Mouse (Mus musculus) forebrain, embryonic 15.5 days (tissue): ENCODE measurements around the gene Csrp2. TPM values are rescaled to one million over a fixed set of nuclear protein-coding genes. Genes with fewer than 3 reads are reported as not detected.
A peak's percentile ranks its signal among the peaks of the same experiment; 100 is the strongest.

Source experiments
- ATAC-seq: fragments of 200-750 bp; cut with Nextera tagmentation; replicated peaks from 2 replicates; pipeline ENCODE4 v1.8.0; 2017; ENCODE audit warnings: mild to moderate bottlenecking, moderate TSS enrichment, moderate library complexity
- H3K27ac ChIP-seq: fragments of 300-500 bp; sonication (generic); replicated peaks from 2 replicates; pipeline ENCODE4 v1.5.1; 2015; ENCODE audit warnings: mild to moderate bottlenecking, inconsistent platforms
- H3K27me3 ChIP-seq: fragments of 300-500 bp; sonication (generic); 2 replicates; pipeline ENCODE4 v1.6.1; 2015; ENCODE audit warnings: inconsistent platforms
- H3K36me3 ChIP-seq: fragments of 300-500 bp; sonication (generic); 2 replicates; pipeline ENCODE4 v1.6.1; 2015; ENCODE audit warnings: mild to moderate bottlenecking, inconsistent platforms
- H3K4me1 ChIP-seq: fragments of 300-500 bp; sonication (generic); 2 replicates; pipeline ENCODE4 v1.6.1; 2015; ENCODE audit warnings: inconsistent platforms
- H3K4me2 ChIP-seq: fragments of 300-500 bp; sonication (generic); replicated peaks from 2 replicates; pipeline ENCODE4 v1.6.1; 2015; ENCODE audit warnings: mild to moderate bottlenecking, inconsistent platforms
- H3K4me3 ChIP-seq: fragments of 300-500 bp; sonication (generic); 2 replicates; pipeline ENCODE4 v1.5.1; 2015; ENCODE audit warnings: mild to moderate bottlenecking, inconsistent platforms
- H3K9ac ChIP-seq: fragments of 300-500 bp; sonication (generic); replicated peaks from 2 replicates; pipeline ENCODE4 v1.6.1; 2015; ENCODE audit warnings: mild to moderate bottlenecking, inconsistent platforms
- H3K9me3 ChIP-seq: fragments of 300-500 bp; sonication (generic); 2 replicates; pipeline ENCODE4 v1.6.1; 2016; ENCODE audit warnings: inconsistent platforms
- WGBS: fragments of 180-500 bp; shearing (Covaris S2); methylation state at CpG from one replicate; pipeline ENCODE4 v1.1.7; 2015; ENCODE audit warnings: mixed read lengths; 5-methylcytosine and 5-hydroxymethylcytosine counted together
- polyA plus RNA-seq: library from polyadenylated mRNA; unstranded; fragments of >200 nt; fragmentation: Nextera tagmentation; extraction: Ambion mirVana; gene quantifications from 2 replicates; pipeline ENCODE4 v1.2.1, GENCODE M21; 2015

The Csrp2 gene
- polyA plus RNA-seq, 1 experiment from 2014 or later = 203 TPM

DNA sequence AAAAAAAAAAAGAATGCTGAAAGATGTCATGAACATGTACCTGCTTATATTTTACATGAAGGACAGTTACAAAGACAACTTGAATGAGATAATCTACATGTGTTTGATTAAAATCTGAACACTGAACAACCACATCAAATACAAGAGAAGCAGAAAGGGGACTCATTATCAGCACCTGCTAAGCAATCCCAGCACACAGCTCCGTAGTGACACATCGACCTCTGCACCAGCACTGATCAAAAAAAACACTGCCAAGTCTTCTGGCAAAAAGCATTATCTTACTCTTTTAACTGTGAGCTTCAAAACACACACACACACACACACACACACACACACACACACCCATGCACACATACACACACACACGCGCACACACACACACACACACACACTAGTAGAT, 32.2 kb downstream of the Csrp2 start:
- Histone ChIP-seq H3K4me2 (no peak overlapping the region), H3K4me3 (no peak overlapping the region), H3K9me3 (no peaks in the 10 kb centered on the region), H3K27me3 (no peaks in the 10 kb centered on the region), H3K9ac (no peak overlapping the region), H3K27ac (no peak overlapping the region), H3K36me3 (peaks cover 45% of the 10 kb centered on the region), H3K4me1 (no peaks in the 10 kb centered on the region)
- no peak for ATAC-seq
- 79% methylated on average over 4 of the region's 4 CpGs for WGBS

- Histone ChIP-seq H3K36me3 (peaks cover 42% of the 10 kb centered on the region), H3K4me3 (no peak overlapping the region), H3K27ac (no peak overlapping the region), H3K9ac (no peak overlapping the region), H3K4me2 (no peak overlapping the region), H3K9me3 (no peaks in the 10 kb centered on the region), H3K4me1 (no peaks in the 10 kb centered on the region), H3K27me3 (no peaks in the 10 kb centered on the region)
- no peak for ATAC-seq
- 71% methylated on average over 8 of the region's 8 CpGs for WGBS
Observed at GRCm38 (mm10) chr10:110952271-110952670, 32.7 kb downstream of the Csrp2 start.

DNA sequence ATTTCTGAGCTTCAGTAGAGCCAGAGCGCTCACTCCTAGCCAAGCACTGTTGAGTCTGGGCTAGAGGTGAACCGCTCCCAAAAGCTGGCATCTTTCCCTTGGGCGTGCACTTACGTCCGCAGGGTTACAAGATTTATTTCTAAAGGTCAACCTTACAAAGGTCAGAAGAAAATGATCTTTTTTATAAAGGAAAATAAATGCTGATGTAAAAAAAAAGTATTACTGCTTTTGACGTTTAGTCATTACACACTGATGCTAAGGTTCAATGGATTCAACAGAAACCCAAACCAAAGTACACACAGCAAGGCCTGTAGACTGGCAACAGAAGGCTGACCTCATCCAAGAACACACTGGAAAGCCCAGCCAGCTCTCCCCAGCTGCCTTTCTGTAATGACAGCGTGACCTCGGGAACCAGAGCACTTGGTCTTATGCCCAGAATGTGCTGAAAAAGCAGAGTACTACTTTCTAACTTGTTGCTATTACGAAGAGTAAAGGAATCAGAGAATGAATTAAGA, 33.4 kb downstream of the Csrp2 start:
- no peaks in the 10 kb centered on the region for H3K4me1 ChIP-seq
- no peaks in the 10 kb centered on the region for H3K9me3 ChIP-seq
- no peak overlapping the region for H3K9ac ChIP-seq
- H3K27ac ChIP-seq = 0 out of 2 replicates have a peak overlapping the region, but pooled peaks have one; percentile 17
- H3K4me2 ChIP-seq = no peak overlapping the region
- H3K4me3 ChIP-seq = no peak overlapping the region
- H3K27me3 ChIP-seq = no peaks in the 10 kb centered on the region
- ATAC-seq = peak; percentile 61; the same call in 1 of the 2 replicates
- H3K36me3 ChIP-seq = peaks cover 35% of the 10 kb centered on the region
- 65% methylated on average over 9 of the region's 9 CpGs for WGBS

- H3K9me3 ChIP-seq = no peaks in the 10 kb centered on the region
- no peak overlapping the region for H3K9ac ChIP-seq
- peaks cover 29% of the 10 kb centered on the region for H3K36me3 ChIP-seq
- no peaks in the 10 kb centered on the region for H3K4me1 ChIP-seq
- no peak overlapping the region for H3K4me2 ChIP-seq
- H3K27ac ChIP-seq = no peak overlapping the region
- H3K27me3 ChIP-seq = no peaks in the 10 kb centered on the region
- 96% methylated on average over 6 of the region's 6 CpGs for WGBS
- ATAC-seq = no peak
- no peak overlapping the region for H3K4me3 ChIP-seq
Observed at GRCm38 (mm10) chr10:110958879-110959278, 39.3 kb downstream of the Csrp2 start.

GRCm38 (mm10) chr10:110959781-110960180, 40.2 kb downstream of the Csrp2 start:
- WGBS = 95% methylated on average over 8 of the region's 8 CpGs
- Histone ChIP-seq H3K9ac (no peak overlapping the region), H3K9me3 (no peaks in the 10 kb centered on the region), H3K27ac (no peak overlapping the region), H3K4me1 (no peaks in the 10 kb centered on the region), H3K36me3 (peaks cover 28% of the 10 kb centered on the region), H3K4me3 (no peak overlapping the region), H3K4me2 (no peak overlapping the region), H3K27me3 (no peaks in the 10 kb centered on the region)
- ATAC-seq = no peak

DNA sequence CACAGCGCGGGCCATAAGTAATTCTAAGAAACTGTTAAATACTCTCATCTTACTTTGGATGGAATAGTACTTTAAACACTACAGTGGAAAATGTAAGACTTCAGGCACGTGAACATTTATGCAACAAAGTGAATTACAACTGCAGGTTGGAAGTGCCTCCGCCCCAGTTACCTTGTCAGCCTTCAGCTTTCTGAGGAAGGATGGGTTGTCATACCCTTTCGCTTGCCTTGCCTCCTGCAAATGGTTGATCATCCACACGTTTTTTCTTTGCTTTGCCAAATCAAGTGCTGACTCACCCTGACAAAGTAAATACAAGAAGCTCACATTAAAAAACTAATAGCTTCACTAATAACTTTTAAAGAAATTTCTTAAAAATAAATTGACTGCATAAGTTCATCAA, 41.3 kb downstream of the Csrp2 start:
- no peaks in the 10 kb centered on the region for H3K27me3 ChIP-seq

GRCm38 (mm10) chr10:110962172-110962571, 42.6 kb downstream of the Csrp2 start:
- Histone ChIP-seq H3K9me3 (no peaks in the 10 kb centered on the region), H3K27me3 (no peaks in the 10 kb centered on the region), H3K36me3 (peaks cover 17% of the 10 kb centered on the region), H3K9ac (no peak overlapping the region), H3K4me3 (no peak overlapping the region), H3K4me1 (no peaks in the 10 kb centered on the region), H3K4me2 (no peak overlapping the region), H3K27ac (no peak overlapping the region)
- no peak for ATAC-seq
- 49% methylated on average over 1 of the region's 1 CpGs for WGBS

More for the DNA sequence above, 41.3 kb downstream of the Csrp2 start:
- ATAC-seq = no peak
- Histone ChIP-seq H3K4me2 (no peak overlapping the region), H3K9ac (no peak overlapping the region), H3K4me3 (no peak overlapping the region), H3K4me1 (no peaks in the 10 kb centered on the region), H3K36me3 (peaks cover 18% of the 10 kb centered on the region), H3K9me3 (no peaks in the 10 kb centered on the region), H3K27ac (no peak overlapping the region)
- WGBS = 92% methylated on average over 6 of the region's 6 CpGs

- Histone ChIP-seq H3K27ac (no peak overlapping the region), H3K4me1 (0 out of 2 replicates have a peak, but pooled peaks cover 2% of the 10 kb centered on the region), H3K9ac (no peak overlapping the region), H3K27me3 (no peaks in the 10 kb centered on the region), H3K4me3 (no peak overlapping the region), H3K9me3 (no peaks in the 10 kb centered on the region), H3K4me2 (no peak overlapping the region), H3K36me3 (peaks cover 31% of the 10 kb centered on the region)
- no peak for ATAC-seq
- WGBS = 88% methylated on average over 3 of the region's 3 CpGs
Observed at GRCm38 (mm10) chr10:110971044-110971443, 51.5 kb downstream of the Csrp2 start.

- H3K4me3 ChIP-seq = no peak overlapping the region
- no peak overlapping the region for H3K9ac ChIP-seq
- no peak overlapping the region for H3K27ac ChIP-seq
- H3K9me3 ChIP-seq = no peaks in the 10 kb centered on the region
- WGBS = 90% methylated on average over 6 of the region's 6 CpGs
- no peak overlapping the region for H3K4me2 ChIP-seq
- H3K27me3 ChIP-seq = no peaks in the 10 kb centered on the region
- no peak for ATAC-seq
- 0 out of 2 replicates have a peak, but pooled peaks cover 2% of the 10 kb centered on the region for H3K4me1 ChIP-seq
- peaks cover 31% of the 10 kb centered on the region for H3K36me3 ChIP-seq
Observed at GRCm38 (mm10) chr10:110971483-110971882, 51.9 kb downstream of the Csrp2 start.

GRCm38 (mm10) chr10:110971998-110972397, 52.4 kb downstream of the Csrp2 start:
- no peak for ATAC-seq
- WGBS = 90% methylated on average over 9 of the region's 9 CpGs
- Histone ChIP-seq H3K9me3 (no peaks in the 10 kb centered on the region), H3K9ac (no peak overlapping the region), H3K27me3 (no peaks in the 10 kb centered on the region), H3K4me1 (0 out of 2 replicates have a peak, but pooled peaks cover 2% of the 10 kb centered on the region), H3K4me2 (no peak overlapping the region), H3K36me3 (peaks cover 29% of the 10 kb centered on the region), H3K4me3 (no peak overlapping the region), H3K27ac (no peak overlapping the region)

GRCm38 (mm10) chr10:110974463-110974862, 54.9 kb downstream of the Csrp2 start:
- H3K4me3 ChIP-seq = no peak overlapping the region
- H3K27ac ChIP-seq = no peak overlapping the region
- H3K27me3 ChIP-seq = no peaks in the 10 kb centered on the region
- 0 out of 2 replicates have a peak, but pooled peaks cover 2% of the 10 kb centered on the region for H3K4me1 ChIP-seq
- peak; percentile 54; the same call in 1 of the 2 replicates for ATAC-seq
- H3K9me3 ChIP-seq = no peaks in the 10 kb centered on the region
- 51% methylated on average over 3 of the region's 3 CpGs for WGBS
- peaks cover 23% of the 10 kb centered on the region for H3K36me3 ChIP-seq
- no peak overlapping the region for H3K4me2 ChIP-seq
- no peak overlapping the region for H3K9ac ChIP-seq

DNA sequence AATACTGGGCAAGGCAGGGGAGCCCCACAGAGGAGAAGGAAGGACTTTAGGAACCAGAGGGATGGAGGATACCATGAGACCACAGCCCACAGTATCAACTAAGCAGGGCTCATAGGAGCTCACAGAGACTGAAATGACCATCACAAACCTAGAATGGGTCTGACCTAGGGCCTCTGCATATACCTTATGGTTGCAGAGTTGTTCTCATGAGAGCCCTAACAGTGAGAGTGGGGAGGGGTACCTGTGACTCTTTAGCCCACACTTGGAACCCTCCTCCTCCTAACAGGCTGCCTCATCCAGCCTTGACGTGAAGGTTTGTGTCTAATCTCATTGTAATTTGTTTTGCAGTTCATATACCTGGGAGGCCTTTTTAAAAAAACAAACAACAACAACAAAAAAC, 55.3 kb downstream of the Csrp2 start:
- Histone ChIP-seq H3K9ac (no peak overlapping the region), H3K4me2 (no peak overlapping the region), H3K27ac (no peak overlapping the region), H3K27me3 (no peaks in the 10 kb centered on the region), H3K9me3 (no peaks in the 10 kb centered on the region), H3K4me3 (no peak overlapping the region), H3K36me3 (peaks cover 23% of the 10 kb centered on the region), H3K4me1 (0 out of 2 replicates have a peak, but pooled peaks cover 2% of the 10 kb centered on the region)
- WGBS = 86% methylated on average over 1 of the region's 1 CpGs
- peak; percentile 33; the same call in 1 of the 2 replicates for ATAC-seq

DNA sequence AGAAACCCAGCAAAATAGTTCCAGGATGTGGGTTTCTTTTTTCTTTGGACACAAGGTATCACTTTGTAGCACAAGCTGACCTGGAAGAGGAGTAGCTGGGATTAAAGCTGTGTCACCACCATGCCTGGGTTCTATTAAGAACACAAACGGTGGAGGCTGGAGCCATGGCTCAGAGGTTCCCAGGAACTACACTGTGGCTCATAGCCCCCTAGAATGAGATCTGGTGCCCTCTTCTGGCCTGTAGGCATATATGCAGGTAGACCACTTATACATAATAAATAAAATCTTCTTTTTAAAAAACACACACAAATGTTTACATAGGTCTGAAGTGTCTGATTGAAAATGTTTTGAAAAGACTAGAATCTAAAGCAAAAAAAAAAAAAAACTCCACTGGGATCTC, 56.5 kb downstream of the Csrp2 start:
- no peaks in the 10 kb centered on the region for H3K27me3 ChIP-seq

More for the DNA sequence above, 56.5 kb downstream of the Csrp2 start:
- no peak overlapping the region for H3K4me2 ChIP-seq
- H3K9me3 ChIP-seq = no peaks in the 10 kb centered on the region
- 0% methylated on average over 1 of the region's 1 CpGs for WGBS
- peaks cover 26% of the 10 kb centered on the region for H3K36me3 ChIP-seq
- H3K4me1 ChIP-seq = 0 out of 2 replicates have a peak, but pooled peaks cover 2% of the 10 kb centered on the region
- no peak overlapping the region for H3K27ac ChIP-seq
- peak; percentile 78 for ATAC-seq
- H3K9ac ChIP-seq = no peak overlapping the region
- H3K4me3 ChIP-seq = no peak overlapping the region
